Mouse (Mus musculus): ENCODE data around the gene Myh10. TPM values are rescaled to one million over a fixed set of nuclear protein-coding genes. Genes with fewer than 3 reads are reported as not detected.

Gene Myh10
- polyA plus RNA-seq, 1 experiment from 2014 or later: 2.5 TPM

DNA sequence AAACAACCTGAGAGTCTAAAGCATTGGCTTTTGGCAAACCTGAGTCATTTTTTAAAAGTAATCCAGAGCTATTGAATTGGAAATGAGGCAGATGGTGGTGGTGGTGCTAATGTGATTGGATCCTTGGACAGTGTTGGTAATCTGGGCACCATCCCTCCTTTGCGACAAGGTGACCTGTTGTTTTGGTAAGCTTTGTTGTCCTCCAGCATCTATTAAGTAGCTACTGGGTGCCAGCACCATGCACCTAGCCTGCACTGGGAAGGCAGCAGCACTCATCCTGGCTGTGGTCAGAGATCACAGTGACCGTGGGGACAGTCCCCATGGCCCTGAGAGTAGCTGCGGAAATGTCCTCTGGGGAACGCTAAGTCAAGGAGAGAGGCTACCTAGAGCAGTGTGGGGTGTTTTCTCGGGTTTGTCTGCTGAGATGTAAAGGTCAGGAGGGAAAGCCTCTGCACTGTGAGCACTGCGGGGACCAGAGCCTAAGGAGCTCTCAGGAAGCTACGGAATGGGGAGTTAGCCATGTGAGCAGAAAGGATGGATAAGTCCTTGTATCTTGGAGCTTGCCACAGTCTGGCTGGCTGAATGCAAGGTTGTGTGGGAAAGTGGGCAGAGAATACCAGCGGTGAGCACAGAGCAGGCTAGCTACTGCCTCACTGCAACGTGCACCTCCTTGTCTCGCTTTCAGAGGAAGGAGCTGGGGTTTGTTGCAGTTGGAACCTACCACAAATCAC, 88.5 kb downstream of the Myh10 start:
- no peaks in the 10 kb centered on the region for H3K36me3 ChIP-seq (ENCODE audit: inconsistent target)
- WGBS (ENCODE audit: missing documents): 87% methylated on average over 8 of the region's 10 CpGs
- H3K27ac ChIP-seq: no peak overlapping the region
- H3K4me3 ChIP-seq (ENCODE audit: inconsistent target): no peak overlapping the region
- no peaks in the 10 kb centered on the region for H3K79me2 ChIP-seq (ENCODE audit: inconsistent target)

DNA sequence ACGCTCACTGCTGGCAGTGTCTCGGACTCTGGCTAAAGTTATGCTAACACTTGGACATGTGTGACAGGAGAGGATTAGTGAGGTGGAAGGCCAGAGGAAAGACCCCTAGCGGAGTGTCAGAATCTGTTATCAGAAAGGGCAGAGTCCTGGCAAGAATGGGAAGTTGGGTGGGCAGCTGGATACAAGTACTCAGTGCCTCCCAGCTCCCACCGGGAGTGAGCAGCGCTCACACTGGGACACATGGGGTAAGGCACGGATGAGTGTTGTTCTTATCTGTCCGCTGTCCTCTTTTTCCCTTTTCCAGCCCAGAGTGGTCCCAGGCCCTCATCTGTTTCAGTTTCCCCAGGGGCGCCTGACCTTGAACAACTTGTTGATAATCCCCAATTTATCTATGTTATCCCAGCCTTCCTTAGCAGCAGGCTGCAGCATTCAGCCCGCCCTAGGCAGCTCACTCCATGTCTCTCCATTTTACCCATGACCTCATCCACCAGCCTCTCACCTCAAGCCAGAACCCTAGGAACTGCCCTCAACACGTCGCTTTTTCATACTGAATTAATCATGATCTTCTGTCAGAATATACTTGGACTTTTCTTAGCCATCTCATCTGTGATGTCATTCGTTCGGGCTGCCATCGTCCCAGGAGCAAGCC, 89.2 kb downstream of the Myh10 start:
- no peaks in the 10 kb centered on the region for H3K79me2 ChIP-seq (ENCODE audit: inconsistent target)
- no peak overlapping the region for H3K4me3 ChIP-seq (ENCODE audit: inconsistent target)
- no peak overlapping the region for H3K27ac ChIP-seq
- 94% methylated on average over 12 of the region's 14 CpGs for WGBS (ENCODE audit: missing documents)
- H3K36me3 ChIP-seq (ENCODE audit: inconsistent target): no peaks in the 10 kb centered on the region

DNA sequence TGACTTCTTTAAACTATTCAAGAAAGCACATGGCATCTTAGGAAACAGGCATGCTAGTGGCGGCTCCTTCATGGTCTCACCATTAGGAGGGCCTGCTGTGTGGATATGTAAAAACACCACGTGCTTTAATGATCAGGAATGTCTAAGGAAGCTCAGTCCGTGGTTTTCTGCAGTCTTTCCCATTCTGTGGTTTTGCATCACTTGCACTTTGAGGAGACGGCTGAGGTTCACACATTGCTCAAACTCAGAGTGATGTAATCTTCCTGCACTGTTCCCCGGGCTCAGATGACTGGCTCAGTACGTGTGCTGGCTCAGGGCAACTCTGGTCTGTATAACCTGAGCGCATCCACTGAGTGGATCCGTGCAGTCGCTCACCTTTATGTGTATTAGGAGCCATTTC, 91.0 kb downstream of the Myh10 start:
- Histone ChIP-seq H3K27ac (no peak overlapping the region), H3K79me2 (ENCODE audit: inconsistent target) (no peaks in the 10 kb centered on the region), H3K36me3 (ENCODE audit: inconsistent target) (no peaks in the 10 kb centered on the region), H3K4me3 (ENCODE audit: inconsistent target) (no peak overlapping the region)
- 33% methylated on average over 9 of the region's 9 CpGs for WGBS (ENCODE audit: missing documents)

DNA sequence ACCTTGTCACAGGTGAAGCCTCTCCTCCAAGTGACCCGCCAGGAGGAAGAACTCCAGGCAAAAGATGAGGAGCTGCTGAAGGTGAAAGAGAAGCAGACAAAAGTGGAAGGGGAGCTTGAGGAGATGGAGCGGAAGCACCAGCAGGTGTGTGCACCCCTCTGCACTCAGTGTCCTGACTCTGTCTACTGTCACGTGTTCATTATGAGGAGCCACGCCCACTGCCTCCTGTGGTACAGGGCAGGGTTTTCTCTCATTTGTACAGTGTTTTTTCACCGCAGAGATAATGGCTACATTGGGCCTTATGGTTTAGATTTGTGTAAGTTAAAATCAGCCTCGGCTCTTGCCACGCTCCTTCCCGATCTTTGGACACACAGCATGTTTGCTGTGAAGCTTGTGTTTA, 94.5 kb downstream of the Myh10 start:
- 92% methylated on average over 8 of the region's 8 CpGs for WGBS (ENCODE audit: missing documents)
- no peaks in the 10 kb centered on the region for H3K36me3 ChIP-seq (ENCODE audit: inconsistent target)
- no peak overlapping the region for H3K4me3 ChIP-seq (ENCODE audit: inconsistent target)
- no peaks in the 10 kb centered on the region for H3K79me2 ChIP-seq (ENCODE audit: inconsistent target)
- H3K27ac ChIP-seq: no peak overlapping the region

DNA sequence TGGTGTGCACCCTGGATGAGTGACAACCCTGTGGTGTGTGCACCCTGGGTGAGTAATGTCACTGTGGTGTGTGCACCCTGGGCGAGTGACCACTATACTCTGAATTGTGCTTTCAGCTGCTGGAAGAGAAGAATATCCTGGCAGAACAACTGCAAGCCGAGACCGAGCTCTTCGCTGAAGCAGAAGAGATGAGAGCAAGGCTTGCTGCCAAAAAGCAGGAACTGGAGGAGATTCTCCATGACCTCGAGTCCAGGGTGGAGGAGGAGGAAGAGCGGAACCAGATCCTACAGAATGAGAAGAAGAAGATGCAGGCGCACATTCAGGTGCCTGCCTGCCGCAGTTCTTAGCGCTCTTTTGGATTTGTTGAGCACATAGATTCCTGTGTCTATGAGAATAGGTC, 95.9 kb downstream of the Myh10 start:
- no peaks in the 10 kb centered on the region for H3K36me3 ChIP-seq (ENCODE audit: inconsistent target)
- no peak overlapping the region for H3K4me3 ChIP-seq (ENCODE audit: inconsistent target)
- H3K27ac ChIP-seq: no peak overlapping the region
- no peaks in the 10 kb centered on the region for H3K79me2 ChIP-seq (ENCODE audit: inconsistent target)
- WGBS (ENCODE audit: missing documents): 88% methylated on average over 9 of the region's 9 CpGs

DNA sequence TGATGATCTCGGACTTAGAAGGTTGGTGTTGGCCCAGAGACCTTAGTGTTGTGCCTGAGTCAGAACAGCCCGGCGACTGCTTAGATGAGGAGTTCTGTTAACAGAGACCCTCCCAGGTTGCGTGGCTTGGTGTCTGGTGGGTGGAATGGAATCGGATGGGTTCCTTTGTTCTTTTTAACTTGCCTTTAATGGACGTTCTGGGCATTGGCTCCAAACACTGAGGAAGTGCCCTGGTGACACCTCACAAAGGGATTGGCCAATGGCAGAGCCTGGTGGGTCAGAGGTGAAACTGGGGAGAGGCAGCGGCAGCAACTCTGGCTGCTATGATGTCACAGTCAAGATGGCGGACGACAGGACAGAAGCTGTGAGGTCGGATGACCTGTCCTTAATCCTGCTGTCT, 99.4 kb downstream of the Myh10 start:
- Histone ChIP-seq H3K79me2 (ENCODE audit: inconsistent target) (no peaks in the 10 kb centered on the region), H3K4me3 (ENCODE audit: inconsistent target) (no peak overlapping the region), H3K27ac (no peak overlapping the region), H3K36me3 (ENCODE audit: inconsistent target) (no peaks in the 10 kb centered on the region)
- 96% methylated on average over 10 of the region's 10 CpGs for WGBS (ENCODE audit: missing documents)

DNA sequence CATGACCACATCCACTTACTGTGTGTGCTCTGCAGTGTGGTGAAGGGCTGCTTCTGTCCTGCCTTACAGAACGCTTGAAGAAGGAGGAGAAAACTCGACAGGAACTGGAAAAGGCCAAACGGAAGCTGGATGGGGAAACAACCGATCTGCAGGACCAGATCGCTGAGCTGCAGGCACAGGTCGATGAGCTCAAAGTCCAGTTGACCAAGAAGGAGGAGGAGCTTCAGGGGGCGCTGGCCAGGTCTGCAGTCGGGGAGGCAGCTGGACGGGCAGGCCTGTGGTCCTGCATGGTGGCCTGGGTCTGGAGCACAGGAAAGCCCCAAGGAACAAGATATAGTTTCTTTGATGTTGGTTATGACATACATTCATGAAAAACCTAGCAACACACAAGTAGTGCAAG, 100.4 kb downstream of the Myh10 start:
- H3K36me3 ChIP-seq (ENCODE audit: inconsistent target): no peaks in the 10 kb centered on the region
- WGBS (ENCODE audit: missing documents): 91% methylated on average over 9 of the region's 9 CpGs

DNA sequence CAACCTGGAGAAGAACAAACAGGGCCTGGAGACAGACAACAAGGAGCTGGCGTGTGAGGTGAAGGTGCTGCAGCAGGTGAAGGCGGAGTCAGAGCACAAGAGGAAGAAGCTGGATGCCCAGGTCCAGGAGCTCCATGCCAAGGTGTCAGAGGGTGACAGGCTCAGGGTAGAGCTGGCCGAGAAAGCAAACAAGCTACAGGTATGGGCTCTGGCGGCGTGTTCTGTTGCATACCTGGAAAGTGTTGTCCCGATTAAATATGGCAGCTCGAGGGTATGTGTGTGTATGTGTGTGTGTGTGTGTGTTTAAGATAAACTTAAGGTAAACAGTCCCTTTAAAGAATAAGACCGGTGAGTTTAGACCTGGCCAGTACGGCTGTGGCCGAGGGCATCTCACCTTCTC, 106.9 kb downstream of the Myh10 start:
- no peak overlapping the region for H3K27ac ChIP-seq
- 87% methylated on average over 10 of the region's 10 CpGs for WGBS (ENCODE audit: missing documents)
- H3K36me3 ChIP-seq (ENCODE audit: inconsistent target): no peaks in the 10 kb centered on the region

More for the DNA sequence above, 100.4 kb downstream of the Myh10 start:
- H3K4me3 ChIP-seq (ENCODE audit: inconsistent target): no peak overlapping the region
- H3K27ac ChIP-seq: no peak overlapping the region
- no peaks in the 10 kb centered on the region for H3K79me2 ChIP-seq (ENCODE audit: inconsistent target)

DNA sequence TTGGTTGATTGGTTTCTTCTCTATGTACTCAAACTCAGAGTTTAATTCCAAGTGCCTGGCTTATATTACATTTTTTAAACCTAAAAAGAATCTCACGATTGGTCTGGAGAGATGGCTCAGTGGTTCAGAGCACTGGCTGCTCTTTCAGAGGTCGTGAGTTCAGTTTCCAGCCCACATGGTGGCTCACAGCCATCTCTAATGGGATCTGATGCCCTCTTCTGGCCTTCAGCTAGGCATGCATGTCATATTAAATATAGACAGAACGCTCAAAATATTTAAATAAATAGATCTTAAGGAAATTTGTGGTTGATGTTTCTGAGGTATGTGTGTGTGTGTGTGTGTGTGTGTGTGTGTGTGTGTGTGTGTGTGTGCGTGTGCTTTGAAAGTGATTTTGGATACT, 113.8 kb downstream of the Myh10 start:
- Histone ChIP-seq H3K36me3 (ENCODE audit: inconsistent target) (no peaks in the 10 kb centered on the region), H3K4me3 (ENCODE audit: inconsistent target) (no peak overlapping the region), H3K27ac (no peak overlapping the region), H3K79me2 (ENCODE audit: inconsistent target) (no peaks in the 10 kb centered on the region)
- 38% methylated on average over 3 of the region's 4 CpGs for WGBS (ENCODE audit: missing documents)

More for the DNA sequence above, 106.9 kb downstream of the Myh10 start:
- no peaks in the 10 kb centered on the region for H3K79me2 ChIP-seq (ENCODE audit: inconsistent target)
- H3K4me3 ChIP-seq (ENCODE audit: inconsistent target): no peak overlapping the region

DNA sequence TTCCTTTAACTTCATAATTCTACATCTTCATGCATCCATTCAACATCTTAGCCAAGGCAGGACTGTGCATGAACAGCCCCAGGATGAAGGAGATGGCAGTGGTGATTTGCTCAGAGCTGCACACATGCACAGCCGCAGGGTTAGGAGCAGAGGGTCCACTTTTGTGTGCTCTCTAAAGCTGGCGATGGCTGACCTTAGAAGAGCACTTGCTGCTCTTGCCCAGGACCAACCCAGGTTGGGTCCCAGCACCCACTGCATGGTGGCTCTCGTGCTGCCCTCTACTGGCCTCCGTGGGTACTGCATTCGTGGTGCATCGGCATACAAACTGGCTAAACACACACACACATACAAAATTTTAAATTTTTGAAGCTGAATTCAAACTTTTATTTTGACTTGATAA, 116.4 kb downstream of the Myh10 start:
- Histone ChIP-seq H3K4me3 (ENCODE audit: inconsistent target) (no peak overlapping the region), H3K27ac (no peak overlapping the region), H3K79me2 (ENCODE audit: inconsistent target) (no peaks in the 10 kb centered on the region), H3K36me3 (ENCODE audit: inconsistent target) (no peaks in the 10 kb centered on the region; the same call in 1 of the 2 replicates)
- WGBS (ENCODE audit: missing documents): 43% methylated on average over 6 of the region's 6 CpGs

DNA sequence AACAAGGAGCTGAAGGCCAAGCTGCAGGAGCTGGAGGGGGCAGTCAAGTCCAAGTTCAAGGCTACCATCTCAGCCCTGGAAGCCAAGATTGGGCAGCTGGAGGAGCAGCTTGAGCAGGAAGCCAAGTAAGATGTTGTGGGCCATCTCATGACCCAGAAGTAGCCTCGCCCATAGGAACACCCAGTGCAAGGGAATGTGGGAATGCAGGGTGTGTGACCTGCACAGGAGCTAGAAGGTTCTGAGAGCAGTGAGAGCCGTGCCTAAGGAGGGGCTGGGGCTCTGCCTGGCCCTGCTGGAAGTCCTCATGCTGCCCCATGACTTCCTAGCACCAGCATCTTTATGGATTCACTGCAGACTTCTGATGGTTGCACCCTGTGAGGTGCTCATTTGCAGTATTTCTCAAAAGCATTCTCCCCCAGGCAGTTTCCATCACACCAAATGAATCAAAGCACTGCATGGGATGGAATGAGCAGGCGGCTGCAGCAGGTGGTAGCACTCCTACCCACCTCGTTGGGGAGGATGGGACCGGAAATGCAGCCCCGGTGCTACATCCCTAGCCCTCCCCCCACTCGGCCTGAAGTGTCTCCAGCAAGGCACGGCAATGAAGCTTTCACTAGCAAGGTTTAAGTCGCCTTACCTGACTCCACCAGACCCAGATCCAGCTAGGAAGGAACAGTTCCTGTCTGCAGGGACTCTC, 120.7 kb downstream of the Myh10 start:
- H3K4me3 ChIP-seq (ENCODE audit: inconsistent target): no peak overlapping the region
- WGBS (ENCODE audit: missing documents): 91% methylated on average over 9 of the region's 9 CpGs
- no peak overlapping the region for H3K27ac ChIP-seq
- H3K79me2 ChIP-seq (ENCODE audit: inconsistent target): no peaks in the 10 kb centered on the region
- peaks cover 5% of the 10 kb centered on the region; the same call in 1 of the 2 replicates for H3K36me3 ChIP-seq (ENCODE audit: inconsistent target)

DNA sequence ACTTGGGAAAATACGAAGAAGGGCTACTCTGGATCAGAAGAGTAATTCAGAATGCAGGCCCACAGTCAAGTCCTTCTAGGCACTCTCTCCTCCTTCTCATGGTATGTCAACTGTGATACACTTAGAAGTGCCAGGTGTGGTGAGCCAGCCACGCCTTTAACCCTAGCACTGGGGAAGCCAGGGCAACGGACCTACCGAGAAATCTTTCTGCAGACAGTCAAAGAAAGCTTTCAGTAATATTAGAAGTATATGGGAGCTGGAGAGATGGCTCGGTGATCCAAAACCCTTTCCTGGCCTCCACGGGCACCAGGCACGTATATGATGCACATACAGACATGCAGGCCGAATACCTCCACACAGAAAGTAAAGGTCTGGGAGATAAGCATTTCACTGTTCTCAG, 127.1 kb downstream of the Myh10 start:
- H3K36me3 ChIP-seq (ENCODE audit: inconsistent target): peaks cover 47% of the 10 kb centered on the region
- H3K4me3 ChIP-seq (ENCODE audit: inconsistent target): no peak overlapping the region
- no peak overlapping the region for H3K27ac ChIP-seq
- peaks cover under 1% of the 10 kb centered on the region; the same call in 1 of the 2 replicates for H3K79me2 ChIP-seq (ENCODE audit: inconsistent target)
- WGBS (ENCODE audit: missing documents): 93% methylated on average over 8 of the region's 8 CpGs

DNA sequence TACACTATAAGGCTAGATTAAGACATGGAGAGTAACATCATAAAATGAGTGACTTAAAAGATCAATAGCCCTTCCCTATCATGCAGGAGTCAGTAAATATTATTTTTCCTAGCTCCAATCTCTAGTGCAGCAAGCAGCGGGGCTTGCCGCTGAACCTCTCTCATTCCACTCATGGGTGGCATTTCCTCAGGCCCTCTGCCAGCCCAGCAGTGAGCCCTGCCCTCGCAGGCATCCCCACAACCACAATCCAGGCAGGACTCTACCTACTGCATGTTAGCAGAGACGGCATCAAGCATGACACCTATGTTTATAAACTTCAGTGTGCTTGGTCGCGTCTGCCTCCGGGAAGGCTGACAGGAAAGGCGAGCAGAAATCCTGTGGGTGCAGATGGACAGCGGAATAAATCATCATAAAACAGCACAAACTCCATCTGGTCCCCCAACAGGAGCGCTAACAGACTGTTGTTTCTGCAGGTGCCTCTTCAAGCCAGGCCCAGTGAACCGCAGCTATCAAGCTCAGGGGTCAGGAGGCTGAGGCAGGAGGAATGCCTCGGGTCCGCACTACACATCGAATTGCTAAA, 128.0 kb downstream of the Myh10 start:
- Histone ChIP-seq H3K36me3 (ENCODE audit: inconsistent target) (peaks cover 53% of the 10 kb centered on the region), H3K4me3 (ENCODE audit: inconsistent target) (no peak overlapping the region)
- WGBS (ENCODE audit: missing documents): 93% methylated on average over 14 of the region's 14 CpGs

DNA sequence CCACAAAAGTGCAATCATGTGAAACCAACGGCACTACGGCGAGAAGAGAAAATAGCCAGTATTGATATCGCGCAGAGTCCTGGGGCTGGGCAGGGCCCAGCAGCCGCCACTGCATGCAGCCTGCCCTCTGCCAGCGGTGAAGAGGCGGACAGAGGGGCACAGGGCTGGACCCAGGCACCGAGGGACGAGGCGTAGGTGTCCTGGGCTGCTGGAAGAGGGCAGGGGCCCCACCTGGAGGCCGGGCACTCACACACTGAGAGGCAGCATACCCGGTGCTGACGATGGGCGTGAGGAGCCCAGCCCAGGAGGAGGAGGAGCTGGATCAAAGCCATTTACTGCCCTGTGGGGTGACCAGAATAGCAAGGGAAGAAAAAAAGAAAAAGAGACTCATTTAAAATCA, 131.0 kb downstream of the Myh10 start:
- H3K4me3 ChIP-seq (ENCODE audit: inconsistent target): no peak overlapping the region
- H3K27ac ChIP-seq: no peak overlapping the region
- WGBS (ENCODE audit: missing documents): 98% methylated on average over 12 of the region's 15 CpGs
- H3K79me2 ChIP-seq (ENCODE audit: inconsistent target): peaks cover 39% of the 10 kb centered on the region
- H3K36me3 ChIP-seq (ENCODE audit: inconsistent target): peaks cover 66% of the 10 kb centered on the region

More for the DNA sequence above, 128.0 kb downstream of the Myh10 start:
- Histone ChIP-seq H3K27ac (no peak overlapping the region), H3K79me2 (ENCODE audit: inconsistent target) (peaks cover 9% of the 10 kb centered on the region)

DNA sequence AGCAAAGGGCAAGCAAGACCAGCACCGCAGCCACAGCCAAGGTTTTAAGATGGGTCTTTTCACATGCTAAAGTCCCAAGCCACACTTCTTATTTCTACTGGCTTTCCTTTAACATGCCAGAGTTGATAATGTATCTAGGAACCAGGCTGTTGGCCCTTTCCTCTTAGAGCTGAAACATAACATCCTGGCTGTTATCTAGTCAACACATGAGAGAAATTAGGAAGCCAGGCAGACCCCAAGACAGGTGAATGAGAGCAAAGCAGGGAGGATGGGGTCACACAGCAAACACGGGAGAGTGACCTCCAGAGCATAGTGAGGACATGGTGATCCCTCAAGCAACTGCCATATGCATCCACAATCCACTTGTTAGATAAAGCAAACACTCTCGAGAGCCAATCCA, 135.4 kb downstream of the Myh10 start:
- H3K36me3 ChIP-seq (ENCODE audit: inconsistent target): peaks cover 72% of the 10 kb centered on the region

More for the DNA sequence above, 135.4 kb downstream of the Myh10 start:
- peaks cover 62% of the 10 kb centered on the region for H3K79me2 ChIP-seq (ENCODE audit: inconsistent target)
- H3K27ac ChIP-seq: no peak overlapping the region
- H3K4me3 ChIP-seq (ENCODE audit: inconsistent target): no peak overlapping the region
- WGBS (ENCODE audit: missing documents): 90% methylated on average over 3 of the region's 3 CpGs

Data from macrophage (primary cell).